In genomic region chr11:120283542-120283941, GRCm38 (mm10) we compare ENCODE assay signal across 9 mouse cellular contexts. TPM values are rescaled to one million over a fixed set of nuclear protein-coding genes. Genes with fewer than 3 reads are reported as not detected.
DNase-seq lines count a peak whose midpoint lies in the region; ATAC-seq lines count a peak whose summit lies in the region.
"Had no signal": no experiment of that assay in that cellular context is flagged by ENCODE, and none has a peak within 500 bp of the region (broad histone marks: within the 10 kb centered on the region; RNA-seq: fewer than 3 reads in every experiment).

No protein-coding gene starts in this region.

- 85% methylated on average over 5 of the region's 5 CpGs for WGBS in embryonic facial prominence, embryonic 10.5 days
- 96% methylated on average over 5 of the region's 5 CpGs for WGBS in forebrain, embryonic 11.5 days

- no peak for ATAC-seq in forebrain, embryonic 11.5 days (replicated peaks; ENCODE audit: low FRiP score)

- H3K9me3 ChIP-seq in embryonic facial prominence, embryonic 10.5 days, result no peaks in the 10 kb centered on the region
- H3K9me3 ChIP-seq in forebrain, embryonic 11.5 days (ENCODE audit: control insufficient read depth, low read length), result no peaks in the 10 kb centered on the region

- H3K4me1 ChIP-seq in embryonic facial prominence, embryonic 10.5 days, result peaks cover 43% of the 10 kb centered on the region
- peaks cover 14% of the 10 kb centered on the region; the same call in 1 of the 2 replicates for H3K4me1 ChIP-seq in forebrain, embryonic 11.5 days (replicated peaks; ENCODE audit: control insufficient read depth, insufficient read depth, low read length)

- H3K27me3 ChIP-seq in embryonic facial prominence, embryonic 10.5 days (replicated peaks; ENCODE audit: low read depth, poor library complexity, severe bottlenecking), result no peaks in the 10 kb centered on the region
- no peaks in the 10 kb centered on the region for H3K27me3 ChIP-seq in forebrain, embryonic 11.5 days (ENCODE audit: control insufficient read depth, insufficient read depth, low read length)

- H3K27ac ChIP-seq in embryonic facial prominence, embryonic 10.5 days (replicated peaks), result 0 out of 2 replicates have a peak overlapping the region, but pooled peaks have one; percentile 57
- no peak overlapping the region for H3K27ac ChIP-seq in forebrain, embryonic 11.5 days (ENCODE audit: low read depth, low read length)
- H3K27ac ChIP-seq: layer of hippocampus, adult 2 months had no signal

- intact Hi-C loops in heart, postnatal 14 days (cut with DNase I), result loop anchor here (2.0 kb wide), 1 partner anchor 21 kb away; no protein-coding TSS in a partner anchor

- no peak overlapping the region for H3K4me2 ChIP-seq in forebrain, embryonic 11.5 days (ENCODE audit: low read depth, low read length, severe bottlenecking)

- no peak overlapping the region for H3K9ac ChIP-seq in forebrain, embryonic 11.5 days (ENCODE audit: low read length)

- peak; percentile 48 to 65 for DNase-seq in adrenal gland, adult (ENCODE audit: inconsistent age in 2 of 2, low spot score in 1 of 2)
- no peak for DNase-seq in adrenal gland, adult 18-20 months (ENCODE audit: low spot score in 2 of 2)
- DNase-seq in embryonic facial prominence, embryonic 10.5 days (ENCODE audit: low spot score), result no peak
- DNase-seq in heart, postnatal 14 days, result peak; percentile 48 to 51
- DNase-seq in kidney, postnatal 4 days, result peak; percentile 46 to 61
- no peak for DNase-seq in forebrain, embryonic 11.5 days (ENCODE audit: low spot score)
- no peak for DNase-seq in left cerebral cortex, adult 9 months (ENCODE audit: low spot score in 2 of 2)
- DNase-seq in cerebellum, adult 11 months, result no peak

- H3K36me3 ChIP-seq in embryonic facial prominence, embryonic 10.5 days (replicated peaks), result peaks cover 100% of the 10 kb centered on the region
- H3K36me3 ChIP-seq in forebrain, embryonic 11.5 days (ENCODE audit: control insufficient read depth, insufficient read depth, low read length), result peaks cover 32% of the 10 kb centered on the region

- no peak overlapping the region for H3K4me3 ChIP-seq in embryonic facial prominence, embryonic 10.5 days
- no peak overlapping the region for H3K4me3 ChIP-seq in forebrain, embryonic 11.5 days (ENCODE audit: low read depth, low read length)
- H3K4me3 ChIP-seq: layer of hippocampus, adult 2 months had no signal

RNA-seq across cellular contexts. Expression of gene Bahcc1, which starts 50.8 kb away (rescaled TPM):
- total RNA-seq in adrenal gland, adult 18-20 months (2021), result 1 to 10 TPM; 7.8 to 8.9 TPM
- polyA plus RNA-seq in embryonic facial prominence, embryonic 10.5 days (2016; fragmentation: Nextera tagmentation; extraction: Ambion mirVana), result 18.0 and 18.4 TPM in 2 replicates
- total RNA-seq in heart, postnatal 14 days (2021), result 10 to 100 TPM in 1 of 2 experiments, 1 to 10 TPM in 1; 7.8 to 10.0 TPM
- polyA plus RNA-seq in forebrain, embryonic 11.5 days (2014; fragmentation: Nextera tagmentation; extraction: Ambion mirVana), result 25.2 and 30.3 TPM in 2 replicates

Comparison
In these comparisons a context has a peak if more than half of its experiments do, and no peak if none do; other contexts are left out.
1. DNase-seq: peak in adrenal gland, adult (2 of 2), heart, postnatal 14 days (2 of 2) and kidney, postnatal 4 days (2 of 2); none in adrenal gland, adult 18-20 months (0 of 2), embryonic facial prominence, embryonic 10.5 days (single experiment), forebrain, embryonic 11.5 days (single experiment), left cerebral cortex, adult 9 months (0 of 2) and cerebellum, adult 11 months (single experiment).